Mouse (Mus musculus): Measurements from ENCODE around the gene Tapbpl.

The Tapbpl gene

DNA sequence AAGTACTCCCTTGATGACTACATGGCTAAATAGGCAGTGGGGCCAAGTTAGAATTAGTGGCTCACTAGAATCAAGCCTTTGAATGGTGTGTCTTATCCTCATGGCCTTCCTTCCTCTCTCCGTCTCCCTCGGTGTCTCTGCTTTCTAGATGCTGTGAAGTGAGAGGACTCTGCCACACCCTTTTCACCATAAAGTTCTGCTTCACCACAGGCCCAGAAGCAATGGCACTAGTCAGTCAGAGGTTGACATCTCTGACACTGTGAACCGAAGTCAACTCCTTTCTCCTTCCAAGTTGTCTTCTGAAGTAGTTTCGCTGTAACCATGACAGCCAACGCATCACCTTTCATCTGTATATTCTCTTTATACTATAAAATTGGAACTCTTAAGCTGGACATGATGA lies 7.9 kb upstream of the Tapbpl start:
- no peak for DNase-seq (ENCODE audit: low spot score)

DNA sequence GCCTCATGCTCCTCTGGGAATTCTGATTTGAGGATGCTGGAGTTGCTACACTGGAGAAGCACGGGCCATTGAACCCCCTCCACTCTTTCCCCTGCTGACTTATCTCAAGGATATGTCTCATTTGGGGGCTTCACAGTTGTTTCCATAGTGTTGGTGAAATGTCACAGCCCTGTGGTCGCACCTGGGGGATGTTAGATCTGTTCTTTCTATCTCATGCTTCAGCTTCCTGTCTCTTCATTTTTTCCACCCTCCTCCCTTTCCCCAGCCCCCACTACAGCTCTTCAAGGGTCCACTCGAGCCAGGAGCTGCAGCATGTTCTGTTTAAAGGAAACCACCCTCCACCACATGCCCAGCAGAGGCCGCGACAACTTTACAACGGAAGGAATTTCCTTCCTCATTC lies 6.7 kb upstream of the Tapbpl start:
- DNase-seq (ENCODE audit: low spot score), result no peak

DNA sequence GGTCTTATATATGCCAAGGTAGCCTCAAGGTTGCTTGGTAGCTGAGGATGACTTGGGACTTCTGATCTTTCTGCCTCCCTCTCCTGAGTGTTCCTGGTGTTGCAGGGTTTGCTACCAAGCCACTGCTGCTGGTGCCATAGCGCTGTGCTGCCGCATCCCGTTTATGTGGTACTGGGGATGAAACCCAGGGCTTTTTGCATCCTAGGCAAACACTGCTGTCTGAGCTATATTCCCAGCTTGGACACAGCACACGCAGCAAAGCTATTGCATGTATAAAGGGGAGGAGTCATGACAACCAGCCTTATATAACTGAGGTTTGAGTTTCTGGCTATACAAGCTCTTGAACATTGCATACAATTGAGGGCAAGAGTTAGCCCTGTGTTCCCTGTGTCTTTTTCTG lies 5.8 kb upstream of the Tapbpl start:
- no peak for DNase-seq (ENCODE audit: low spot score)

DNA sequence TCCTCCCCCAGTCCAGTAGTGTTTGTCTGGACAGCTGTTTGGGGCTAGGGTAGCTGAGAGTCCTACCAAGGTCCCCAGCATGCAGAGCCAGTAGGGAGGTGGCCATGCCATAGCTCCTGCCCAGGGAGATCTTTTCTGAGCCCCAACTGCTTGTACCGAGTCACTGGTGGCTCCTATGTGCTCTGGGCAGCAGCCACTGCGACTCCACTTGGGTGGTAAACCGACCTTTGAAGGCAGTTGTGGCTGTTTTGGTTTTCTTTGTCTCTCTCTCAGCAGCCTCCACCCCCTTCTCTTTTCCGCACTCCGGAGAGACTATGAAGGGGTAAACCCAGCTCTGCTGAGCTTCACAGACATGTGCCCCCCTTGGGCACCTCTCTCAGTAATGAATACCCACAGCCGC lies 5.1 kb upstream of the Tapbpl start, which contains the start of gene Cd27:
Cd27 (minus strand) TSS at position 229 of the 400 bp plus-strand sequence.
- no peak for DNase-seq (ENCODE audit: low spot score)

DNA sequence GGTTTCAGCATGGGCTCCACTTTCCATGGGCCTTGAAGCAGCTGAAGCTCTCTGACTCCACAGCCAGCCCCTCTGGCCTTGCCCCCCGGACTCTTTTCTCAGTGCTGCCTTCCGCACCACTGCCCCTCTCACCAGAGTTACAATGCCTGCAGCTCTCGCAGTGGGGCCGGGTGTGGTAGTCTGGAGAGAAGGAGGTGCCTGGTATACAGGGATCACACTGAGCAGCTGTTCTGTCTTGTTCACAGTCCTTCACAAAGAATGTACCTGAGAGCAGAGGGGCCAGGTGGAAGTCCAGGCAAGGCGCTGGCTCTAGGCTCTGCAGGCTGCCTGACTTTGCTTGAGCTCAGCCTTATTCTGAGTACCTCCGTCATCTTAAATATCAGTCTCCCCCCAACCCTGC lies 4.7 kb upstream of the Tapbpl start:
- no peak for DNase-seq (ENCODE audit: low spot score)

DNA sequence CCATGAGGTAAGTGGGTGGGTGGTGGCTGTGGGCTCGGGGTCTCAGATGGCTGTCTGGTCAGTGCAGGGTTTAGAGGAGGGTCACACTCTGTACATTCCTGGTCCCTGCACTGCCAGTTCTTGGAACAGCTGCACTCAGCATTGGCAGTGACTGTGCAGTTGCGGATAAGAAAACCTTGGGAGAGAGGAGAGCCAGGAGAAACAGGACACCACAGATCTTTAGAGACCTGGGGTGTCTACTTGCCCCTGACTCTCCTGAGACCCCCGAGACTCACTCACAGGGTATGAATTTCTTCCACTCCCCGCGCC lies 2.8 kb upstream of the Tapbpl start:
- no peak for DNase-seq (ENCODE audit: low spot score)

DNA sequence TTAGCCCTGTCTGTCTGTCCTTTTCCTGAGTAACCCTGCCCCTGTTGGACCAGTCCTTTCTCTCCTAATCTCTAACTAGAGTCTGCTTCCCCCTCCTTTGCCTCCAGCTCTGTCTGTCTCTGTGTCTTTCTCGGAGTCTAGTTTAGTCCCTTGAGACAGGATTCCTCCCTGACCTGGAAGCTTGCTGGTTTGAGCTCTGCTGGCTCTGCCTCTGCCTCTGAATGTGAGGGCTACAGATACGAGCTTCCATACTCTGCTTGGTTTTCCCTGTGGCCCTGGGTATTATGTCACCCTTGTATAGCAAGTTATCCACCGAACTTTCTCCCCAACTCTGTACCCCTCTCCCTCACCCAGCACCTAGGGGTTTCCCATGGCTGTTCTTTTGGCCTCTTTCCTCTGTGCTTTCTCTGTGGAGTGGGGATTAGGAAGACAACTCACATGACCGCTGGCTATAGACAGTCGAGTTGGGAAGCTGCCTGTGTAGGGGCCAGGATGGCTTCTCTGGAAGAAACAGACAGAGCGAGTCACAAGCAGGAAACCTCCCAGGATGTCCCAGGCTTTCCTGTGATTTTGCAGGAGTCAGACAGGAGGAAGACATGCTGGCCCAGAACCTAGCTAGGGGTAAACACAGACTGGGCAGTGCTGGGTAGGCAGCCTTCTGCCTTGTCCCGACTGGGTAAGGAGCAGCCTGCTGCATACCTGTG lies 2.3 kb upstream of the Tapbpl start:
- DNase-seq (ENCODE audit: low spot score), result peak; percentile 21

DNA sequence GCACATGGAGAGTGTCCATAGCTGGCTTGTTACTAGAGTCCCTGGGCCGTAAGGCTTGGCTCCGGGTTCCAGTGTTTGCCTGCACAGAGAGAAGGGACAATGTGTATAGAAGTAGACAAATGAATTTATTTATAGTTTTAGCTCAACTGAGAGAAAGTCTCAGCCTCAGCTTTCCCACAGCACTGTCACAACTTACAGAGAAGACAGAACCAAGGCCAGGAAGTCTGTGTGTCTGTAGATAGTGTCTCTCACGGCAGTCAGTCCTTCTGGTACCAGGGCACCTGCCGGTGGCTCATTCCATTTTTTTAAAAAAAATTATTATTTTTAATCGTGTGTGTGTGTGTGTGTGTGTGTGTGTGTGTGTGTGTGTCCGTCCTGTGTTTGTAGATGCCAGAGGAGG lies 856 bp upstream of the Tapbpl start:
- no peak for DNase-seq (ENCODE audit: low spot score)

DNA sequence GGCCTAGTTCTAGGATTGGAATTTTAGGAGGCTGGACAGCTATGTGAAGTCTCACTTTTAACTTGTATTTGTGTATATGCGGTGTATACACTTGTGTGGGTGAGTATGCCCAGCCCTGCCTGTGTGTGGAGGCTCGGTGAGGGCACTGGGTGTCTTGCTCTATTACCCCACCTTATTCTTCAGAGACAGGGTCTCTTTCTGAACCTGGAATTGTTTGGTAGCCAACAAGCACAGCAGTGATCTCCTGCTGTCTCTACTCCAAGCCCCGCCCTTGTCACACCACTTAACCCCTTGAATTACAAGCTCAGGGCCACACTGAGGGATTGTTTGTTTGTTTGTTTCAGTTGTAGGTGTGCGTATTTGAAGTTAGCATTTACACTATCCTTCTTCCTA lies 381 bp upstream of the Tapbpl start:
- no peak for DNase-seq (ENCODE audit: low spot score)

DNA sequence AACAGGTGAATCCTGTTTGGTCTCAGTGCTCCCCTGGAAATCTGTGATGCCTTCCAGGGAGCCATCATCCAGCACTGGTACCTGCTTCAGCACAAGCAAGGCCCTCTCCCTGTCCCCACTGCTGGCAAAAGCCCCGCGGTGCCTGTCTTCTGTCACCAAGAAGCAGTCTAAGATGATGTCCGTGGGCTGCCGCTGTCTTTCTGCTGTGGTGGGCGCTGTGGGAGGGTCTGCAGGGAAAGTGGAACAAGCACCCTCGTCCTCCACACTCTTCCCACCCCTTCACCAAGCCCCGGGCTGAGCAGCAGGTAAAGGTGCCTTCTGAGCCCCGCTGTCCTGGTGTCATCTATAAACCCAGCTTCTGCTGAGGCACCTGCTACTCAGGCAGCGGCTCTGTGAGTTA lies 1.1 kb downstream of the Tapbpl start:
- no peak for DNase-seq (ENCODE audit: low spot score)

DNA sequence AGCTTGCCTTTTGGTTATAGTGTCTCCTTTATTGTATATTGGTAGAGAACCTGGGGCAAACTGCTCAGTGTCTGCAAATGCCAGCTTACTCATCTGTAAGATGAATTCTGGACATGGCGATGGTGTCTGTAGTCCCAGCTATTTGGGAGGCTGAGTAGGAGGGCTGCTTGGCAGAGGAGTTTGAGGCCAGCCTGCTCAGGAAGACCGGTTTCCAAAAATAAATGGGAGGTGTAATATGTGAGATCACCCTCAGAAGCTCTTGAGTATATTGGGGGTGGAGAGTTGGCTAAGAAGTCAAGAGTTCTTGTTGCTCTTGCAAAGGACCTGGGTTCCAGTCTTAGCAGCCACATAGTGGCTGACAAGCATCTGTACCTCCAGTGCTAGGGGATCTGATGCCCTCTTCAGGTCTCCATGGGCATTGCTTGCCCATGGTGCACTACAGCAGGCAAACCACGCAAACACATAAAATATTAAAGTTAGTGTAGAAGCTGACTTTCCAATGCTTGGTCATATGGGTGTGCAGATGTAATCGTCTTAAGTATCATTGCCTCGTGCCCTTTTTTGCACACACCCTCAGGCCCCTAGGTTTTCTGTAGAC lies 6.0 kb downstream of the Tapbpl start:
- DNase-seq (ENCODE audit: low spot score), result no peak

DNA sequence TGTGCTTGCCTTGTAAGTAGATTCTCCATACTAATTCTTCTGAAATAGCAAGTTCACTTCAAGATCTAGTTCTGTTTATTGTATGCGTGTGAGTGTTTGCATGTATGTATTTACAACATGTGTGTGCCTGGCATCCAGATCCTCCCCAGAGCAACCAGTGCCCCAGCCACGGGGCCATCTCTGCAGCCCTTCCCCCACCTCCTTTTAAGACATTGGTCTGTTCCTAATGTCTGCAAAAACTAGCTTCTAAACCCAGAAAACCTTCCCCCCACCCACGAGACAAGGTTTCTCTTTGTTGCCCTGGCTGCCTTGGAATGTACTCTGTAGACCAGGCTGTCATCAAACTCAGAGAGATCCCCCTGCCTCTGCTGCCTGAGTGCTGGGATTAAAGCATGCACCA lies 9.1 kb downstream of the Tapbpl start:
- DNase-seq (ENCODE audit: low spot score), result no peak

DNA sequence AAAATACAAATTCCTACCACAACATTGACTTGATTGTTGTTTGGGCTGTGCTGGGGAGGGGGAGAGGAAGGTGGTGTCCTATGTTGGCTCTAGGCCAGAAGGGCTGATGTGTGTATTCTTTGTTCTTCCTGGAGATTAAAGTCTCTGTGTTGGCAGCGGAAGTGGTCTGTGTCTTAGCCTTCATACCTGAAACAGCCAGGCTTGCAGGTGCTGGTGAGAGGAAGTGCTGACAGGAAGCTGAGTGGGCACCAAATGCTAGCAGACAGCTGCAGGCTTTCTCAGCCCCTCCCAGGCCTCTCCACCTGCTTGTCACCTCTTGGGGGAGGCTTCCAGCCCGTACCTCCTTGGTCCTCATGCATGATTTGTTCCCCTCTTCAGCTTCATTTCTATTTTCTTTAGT lies 9.5 kb downstream of the Tapbpl start:
- no peak for DNase-seq (ENCODE audit: low spot score)

DNA sequence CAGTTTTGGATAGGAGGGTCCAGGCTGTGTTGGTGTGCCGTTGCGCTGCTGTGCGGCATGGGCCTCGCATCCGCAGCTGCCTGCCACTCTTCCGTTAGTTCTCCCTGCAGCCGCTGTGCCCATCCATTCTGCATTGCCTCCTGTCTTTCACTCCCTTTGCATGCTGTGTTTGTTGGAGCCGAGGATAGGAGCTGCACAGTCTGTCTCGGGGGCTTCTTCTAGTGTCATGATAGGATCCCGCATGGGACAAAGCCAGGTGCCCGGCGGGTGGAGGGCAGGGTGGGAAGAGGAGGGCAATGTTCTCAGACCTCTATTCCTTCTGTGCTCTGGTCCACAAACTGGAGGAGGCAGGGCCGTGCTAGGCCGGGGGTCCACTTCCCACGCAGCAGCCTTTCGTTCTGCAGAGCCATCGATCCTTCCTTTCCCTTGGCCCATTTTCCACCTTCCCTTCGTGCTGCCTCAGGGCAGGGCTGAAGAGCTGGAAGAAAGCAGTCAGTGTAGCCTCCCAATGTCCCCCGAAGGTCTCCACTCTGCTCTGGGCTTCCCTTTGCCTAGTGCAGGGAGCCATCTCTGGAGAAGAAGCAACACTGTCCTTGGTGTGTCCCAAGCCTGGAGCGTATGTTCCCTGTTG lies 10.4 kb downstream of the Tapbpl start:
- no peak for DNase-seq (ENCODE audit: low spot score)

DNA sequence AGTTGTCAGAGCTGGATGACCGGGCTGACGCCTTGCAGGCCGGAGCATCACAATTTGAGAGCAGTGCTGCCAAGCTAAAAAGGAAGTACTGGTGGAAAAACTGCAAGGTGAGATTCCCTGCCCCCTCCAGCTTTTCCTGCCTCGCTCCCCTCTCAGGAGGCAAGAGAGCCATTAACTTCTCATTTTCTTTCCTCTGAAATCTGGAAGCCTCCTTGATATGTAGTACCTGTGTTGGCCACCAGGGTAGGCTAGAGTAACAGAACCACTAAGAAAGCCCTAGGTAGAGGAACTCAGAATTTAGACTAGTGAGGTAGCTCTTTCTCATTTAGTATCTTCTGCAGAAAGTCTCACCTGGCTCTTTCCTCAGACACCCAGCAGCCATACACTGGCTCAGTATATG lies 12.7 kb downstream of the Tapbpl start:
- DNase-seq (ENCODE audit: low spot score), result peak; percentile 55

DNA sequence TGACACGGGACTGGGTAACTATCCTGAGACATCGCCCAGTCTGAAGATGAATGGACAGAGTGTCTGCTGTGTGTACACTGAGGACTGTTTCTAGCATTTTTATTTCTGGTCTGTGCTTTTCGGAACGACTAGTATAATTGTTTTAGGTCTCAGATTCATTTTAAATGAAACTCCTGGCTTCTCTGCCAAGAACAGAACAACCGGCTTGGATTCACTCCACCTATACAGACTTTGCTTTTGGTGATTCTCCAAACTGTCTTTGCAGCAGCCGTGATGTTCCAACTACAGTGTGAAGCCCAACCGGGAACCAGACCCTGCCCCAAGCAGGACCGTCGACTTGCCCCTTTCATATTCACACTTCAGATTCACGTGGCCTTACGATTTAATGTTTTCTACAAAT lies 13.8 kb downstream of the Tapbpl start:
- DNase-seq (ENCODE audit: low spot score), result no peak

DNA sequence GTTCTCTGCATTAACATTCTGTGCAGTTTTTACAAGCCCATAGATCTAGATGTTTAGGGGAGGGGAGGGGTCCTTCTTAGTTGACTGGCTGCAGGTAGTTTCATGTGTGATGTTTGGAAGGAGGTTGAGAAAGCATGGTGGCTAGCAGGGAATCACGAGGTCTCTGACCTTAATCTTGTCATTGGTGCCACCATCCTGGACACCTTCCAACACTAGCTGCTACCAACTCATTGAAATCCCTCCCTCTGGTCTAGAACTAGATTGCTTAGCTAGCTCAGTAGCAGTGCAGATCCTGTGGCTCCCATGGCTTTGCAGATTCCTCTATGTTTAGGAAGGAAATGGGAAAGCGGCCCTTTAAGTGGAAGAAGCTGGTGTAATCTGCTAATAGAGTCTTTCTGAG lies 14.8 kb downstream of the Tapbpl start:
- no peak for DNase-seq (ENCODE audit: low spot score)

DNA sequence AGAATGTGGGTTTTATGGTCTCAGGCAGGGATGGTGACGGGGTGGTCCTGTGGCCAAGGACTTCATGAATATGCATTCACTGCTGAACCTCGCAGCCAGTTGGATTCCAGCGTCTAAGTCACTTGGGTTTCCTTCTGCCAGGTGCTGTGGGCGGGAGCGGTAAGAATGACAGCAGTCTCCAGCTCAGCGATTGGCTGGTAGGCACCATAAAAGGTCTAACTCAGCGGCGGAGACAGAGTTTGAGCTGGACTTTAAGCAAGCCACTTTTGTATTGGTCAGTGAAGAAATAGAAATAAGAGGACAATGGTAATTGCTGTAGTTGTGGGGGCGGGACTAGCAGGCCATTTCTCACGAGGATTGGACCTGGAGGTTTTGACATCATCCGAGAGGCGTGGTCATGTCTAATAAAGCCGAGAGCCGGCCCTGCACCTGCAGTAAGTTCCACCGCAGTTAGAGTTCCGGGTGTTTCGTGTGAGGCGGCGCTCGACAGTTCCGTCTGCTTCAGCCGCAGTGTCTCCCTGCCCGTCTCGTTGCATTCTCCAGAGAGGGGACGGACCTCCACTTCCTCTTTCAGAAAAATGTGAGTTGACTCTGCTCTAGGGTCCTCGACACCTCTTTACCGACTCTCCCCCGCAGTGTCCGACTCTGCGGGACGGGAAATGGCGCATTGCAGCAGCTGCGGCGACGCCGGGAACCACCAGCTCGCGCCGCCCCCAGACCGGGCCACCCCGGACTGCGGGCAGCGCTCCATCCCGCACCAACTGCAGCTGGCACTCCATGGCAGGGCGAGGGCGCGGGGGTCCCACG lies 16.3 kb downstream of the Tapbpl start, which contains the start of gene Vamp1:
Vamp1 (plus strand) TSS at position 404 of the 807 bp plus-strand sequence.
- DNase-seq (ENCODE audit: low spot score), result peak; percentile 95

DNA sequence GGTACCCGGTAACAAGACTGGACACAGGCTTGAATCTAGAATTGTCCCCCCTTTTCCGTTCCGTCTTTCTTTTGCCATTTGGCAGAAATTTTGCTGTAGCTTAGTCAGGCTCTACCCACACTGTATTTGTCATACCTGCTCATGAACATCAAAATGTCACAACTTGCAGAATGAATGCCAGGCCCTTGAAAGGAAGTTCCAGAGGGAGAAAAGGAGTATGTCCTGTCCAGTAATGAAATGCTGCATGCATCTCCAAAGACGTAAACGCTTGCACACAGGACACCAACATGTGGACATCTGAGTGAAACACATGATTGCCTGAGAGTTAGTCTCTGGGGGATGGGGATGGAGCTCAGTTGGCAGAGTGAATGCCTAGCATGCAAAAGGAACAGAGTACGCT lies 17.9 kb downstream of the Tapbpl start:
- DNase-seq (ENCODE audit: low spot score), result no peak

DNA sequence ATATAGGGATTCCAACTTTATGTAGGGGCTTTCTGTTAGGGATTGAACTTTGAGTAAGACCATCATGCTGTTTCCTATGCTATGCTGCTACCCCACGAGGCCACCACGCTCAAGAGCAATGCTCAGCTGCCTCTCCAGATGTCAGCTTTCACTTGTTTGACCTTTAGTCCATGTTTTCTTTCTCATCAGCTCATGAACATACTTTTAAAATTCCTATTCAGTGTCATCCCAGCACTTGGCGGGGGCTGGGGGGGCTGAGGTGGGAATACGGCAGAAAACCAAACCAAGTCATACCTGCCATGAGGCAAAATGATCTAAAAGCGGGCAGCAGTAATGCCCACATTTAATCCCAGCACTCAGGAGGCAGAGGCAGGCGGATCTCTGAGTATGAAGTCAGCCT lies 18.5 kb downstream of the Tapbpl start:
- DNase-seq (ENCODE audit: low spot score), result no peak

DNA sequence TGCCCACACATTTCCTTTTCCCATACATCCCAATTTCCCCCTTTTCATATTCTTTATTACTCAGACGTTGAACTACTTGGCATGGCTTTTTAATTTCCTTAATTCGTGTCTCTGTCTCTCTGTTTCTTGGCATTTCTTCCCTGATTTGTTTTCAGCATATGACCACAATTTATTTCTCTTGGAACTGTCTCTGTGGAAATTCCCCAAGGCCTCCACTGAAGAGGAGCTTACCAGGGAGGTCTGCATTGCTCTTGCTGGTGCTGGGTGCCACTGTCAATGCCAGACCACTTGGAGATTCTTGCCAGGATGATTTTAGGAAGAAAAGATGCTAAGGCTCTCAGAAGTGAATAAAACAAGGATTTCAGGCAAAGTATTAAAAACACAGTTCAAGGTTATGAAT lies 19.0 kb downstream of the Tapbpl start:
- no peak for DNase-seq (ENCODE audit: low spot score)

DNA sequence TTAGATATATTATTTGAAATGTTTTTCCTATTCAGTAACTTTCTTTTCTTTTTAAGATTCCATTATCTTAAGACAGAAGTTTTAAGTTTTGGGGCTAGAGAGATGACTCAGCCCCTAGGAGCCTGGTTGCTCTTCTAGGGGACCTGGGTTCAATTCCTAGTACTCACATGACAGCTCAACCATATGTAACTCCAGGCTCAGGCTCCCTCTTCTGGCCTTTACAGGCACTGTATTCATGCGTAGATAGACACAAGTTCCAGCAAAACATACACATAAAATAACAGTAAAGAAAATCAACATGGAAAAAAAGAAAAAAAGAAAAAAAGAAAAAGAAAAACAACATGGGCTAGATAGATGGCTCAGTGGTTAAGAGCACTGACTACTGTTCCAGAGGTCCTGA lies 21.2 kb downstream of the Tapbpl start:
- no peak for DNase-seq (ENCODE audit: low spot score)

DNA sequence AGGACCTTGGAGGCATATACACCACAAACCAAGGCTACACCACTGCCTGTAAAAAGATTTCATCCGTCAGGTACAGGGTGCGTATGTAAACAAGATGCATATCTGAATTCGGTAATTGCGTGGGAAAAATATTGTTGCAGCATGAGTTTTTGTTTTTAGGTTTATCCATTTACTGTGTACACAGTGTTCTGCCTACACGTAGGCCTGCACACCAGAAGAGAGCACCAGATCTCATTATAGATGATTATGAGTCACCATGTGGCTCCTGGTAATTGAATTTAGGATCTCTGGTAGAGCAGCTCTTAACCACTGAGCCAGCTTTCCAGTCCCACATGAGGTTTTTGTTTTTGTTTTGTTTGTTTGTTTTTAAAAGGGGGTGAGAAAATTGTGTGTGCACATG lies 34.5 kb downstream of the Tapbpl start:
- DNase-seq (ENCODE audit: low spot score), result no peak
